Mouse (Mus musculus): Measurements from ENCODE around the gene Bcorl1. TPM values are rescaled to one million over a fixed set of nuclear protein-coding genes. Genes with fewer than 3 reads are reported as not detected.

Bcorl1 gene
- 1 to 10 TPM; 2.6 to 6.3 TPM for polyA plus RNA-seq (2012; fragmentation: generic; extraction: Trizol)

GRCm38 (mm10) chrX:48341141-48341540 is at the start of gene Bcorl1:
TSS of gene Bcorl1 (plus strand) at chrX:48341358.

Other genes starting within 250 kb of the Bcorl1 start
- gene Xpnpep2, start 232.6 kb upstream of the Bcorl1 start, polyA plus RNA-seq (2012; fragmentation: generic; extraction: Trizol), result 1 to 10 TPM in 1 of 2 experiments, under 1 TPM in 1; 0.01 to 2.8 TPM
- gene Sash3, start 194.9 kb upstream of the Bcorl1 start, polyA plus RNA-seq (2012; fragmentation: generic; extraction: Trizol), result under 1 TPM in 1 of 2 experiments, not detected in 1; 0.01 TPM
- gene Zdhhc9, start 132.5 kb upstream of the Bcorl1 start, polyA plus RNA-seq (2012; fragmentation: generic; extraction: Trizol), result 10 to 100 TPM in 1 of 2 experiments, 1 to 10 TPM in 1; 4.0 to 18.5 TPM
- 10 to 100 TPM in 1 of 2 experiments, 1 to 10 TPM in 1; 3.7 to 14.2 TPM for gene Utp14a, start 84.5 kb upstream of the Bcorl1 start, polyA plus RNA-seq (2012; fragmentation: generic; extraction: Trizol)
- gene Elf4, start 121.8 kb downstream of the Bcorl1 start, polyA plus RNA-seq (2012; fragmentation: generic; extraction: Trizol), result 10 to 100 TPM in 1 of 2 experiments, 1 to 10 TPM in 1; 2.7 to 12.7 TPM
- gene Aifm1, start 172.2 kb downstream of the Bcorl1 start, polyA plus RNA-seq (2012; fragmentation: generic; extraction: Trizol), result 10 to 100 TPM; 12.3 to 37.2 TPM
- under 1 TPM in 1 of 2 experiments, not detected in 1; 0.27 TPM for gene Rab33a, start 177.9 kb downstream of the Bcorl1 start, polyA plus RNA-seq (2012; fragmentation: generic; extraction: Trizol)